Mouse (Mus musculus): ENCODE data around the gene Spink2. TPM values are rescaled to one million over a fixed set of nuclear protein-coding genes. Genes with fewer than 3 reads are reported as not detected.

Spink2 gene
- polyA plus RNA-seq, 1 experiment from 2014 or later, result 0.29 TPM

- Histone ChIP-seq H3K9ac (ENCODE audit: low read depth, low read length) (no peak overlapping the region), H3K4me3 (ENCODE audit: low read depth, low read length) (peak overlapping the region; percentile 18; the same call in 1 of the 2 replicates), H3K4me2 (peak overlapping the region; percentile 50), H3K27ac (ENCODE audit: low read depth, low read length) (no peak overlapping the region), H3K4me1 (replicated peaks; ENCODE audit: control insufficient read depth, insufficient read depth, low read length) (no peaks in the 10 kb centered on the region), H3K27me3 (replicated peaks; ENCODE audit: control insufficient read depth, insufficient read depth, low read length) (no peaks in the 10 kb centered on the region), H3K9me3 (ENCODE audit: control insufficient read depth, low read length) (no peaks in the 10 kb centered on the region), H3K36me3 (ENCODE audit: control insufficient read depth, insufficient read depth, low read length) (no peaks in the 10 kb centered on the region)
- 10% methylated on average over 2 of the region's 2 CpGs for WGBS
- ATAC-seq (replicated peaks; ENCODE audit: low FRiP score) (0 out of 2 replicates have a peak, but pooled peaks have one; percentile 20), DNase-seq (ENCODE audit: low spot score) (no peak)
Observed at GRCm38 (mm10) chr5:77217724-77218123, 6.5 kb upstream of the Spink2 start.

GRCm38 (mm10) chr5:77217211-77217610, 5.9 kb upstream of the Spink2 start:
- ATAC-seq (replicated peaks; ENCODE audit: low FRiP score) (0 out of 2 replicates have a peak, but pooled peaks have one; percentile 45), DNase-seq (ENCODE audit: low spot score) (peak; percentile 63)
- no peak overlapping the region for H3K9ac ChIP-seq (ENCODE audit: low read depth, low read length)
- H3K36me3 ChIP-seq (ENCODE audit: control insufficient read depth, insufficient read depth, low read length), result no peaks in the 10 kb centered on the region
- WGBS, result 10% methylated on average over 9 of the region's 9 CpGs
- H3K4me3 ChIP-seq (ENCODE audit: low read depth, low read length), result peak overlapping the region; percentile 18; the same call in 1 of the 2 replicates
- no peak overlapping the region for H3K27ac ChIP-seq (ENCODE audit: low read depth, low read length)
- no peaks in the 10 kb centered on the region for H3K9me3 ChIP-seq (ENCODE audit: control insufficient read depth, low read length)
- peak overlapping the region; percentile 50 for H3K4me2 ChIP-seq
- H3K27me3 ChIP-seq (replicated peaks; ENCODE audit: control insufficient read depth, insufficient read depth, low read length), result no peaks in the 10 kb centered on the region
- no peaks in the 10 kb centered on the region for H3K4me1 ChIP-seq (replicated peaks; ENCODE audit: control insufficient read depth, insufficient read depth, low read length)

- Histone ChIP-seq H3K27ac (ENCODE audit: low read depth, low read length) (no peak overlapping the region), H3K27me3 (replicated peaks; ENCODE audit: control insufficient read depth, insufficient read depth, low read length) (no peaks in the 10 kb centered on the region), H3K4me3 (ENCODE audit: low read depth, low read length) (no peak overlapping the region), H3K36me3 (ENCODE audit: control insufficient read depth, insufficient read depth, low read length) (no peaks in the 10 kb centered on the region), H3K9ac (ENCODE audit: low read depth, low read length) (no peak overlapping the region), H3K4me1 (replicated peaks; ENCODE audit: control insufficient read depth, insufficient read depth, low read length) (peaks cover 1% of the 10 kb centered on the region), H3K4me2 (no peak overlapping the region), H3K9me3 (ENCODE audit: control insufficient read depth, low read length) (no peaks in the 10 kb centered on the region)
- DNase-seq (ENCODE audit: low spot score) (no peak), ATAC-seq (replicated peaks; ENCODE audit: low FRiP score) (no peak)
- 83% methylated on average over 11 of the region's 11 CpGs for WGBS
Observed at GRCm38 (mm10) chr5:77206134-77206533, 5.1 kb downstream of the Spink2 start.

GRCm38 (mm10) chr5:77202238-77202637, 9.0 kb downstream of the Spink2 start:
- Histone ChIP-seq H3K4me2 (no peak overlapping the region), H3K4me3 (ENCODE audit: low read depth, low read length) (no peak overlapping the region), H3K27ac (ENCODE audit: low read depth, low read length) (no peak overlapping the region), H3K4me1 (replicated peaks; ENCODE audit: control insufficient read depth, insufficient read depth, low read length) (no peaks in the 10 kb centered on the region), H3K27me3 (replicated peaks; ENCODE audit: control insufficient read depth, insufficient read depth, low read length) (no peaks in the 10 kb centered on the region), H3K9me3 (ENCODE audit: control insufficient read depth, low read length) (no peaks in the 10 kb centered on the region), H3K36me3 (ENCODE audit: control insufficient read depth, insufficient read depth, low read length) (no peaks in the 10 kb centered on the region), H3K9ac (ENCODE audit: low read depth, low read length) (no peak overlapping the region)
- no peak for ATAC-seq (replicated peaks; ENCODE audit: low FRiP score)
- DNase-seq (ENCODE audit: low spot score), result no peak

GRCm38 (mm10) chr5:77200695-77201094, 10.6 kb downstream of the Spink2 start:
- DNase-seq (ENCODE audit: low spot score) (no peak), ATAC-seq (replicated peaks; ENCODE audit: low FRiP score) (no peak)
- H3K4me3 ChIP-seq (ENCODE audit: low read depth, low read length), result no peak overlapping the region
- 39% methylated on average over 4 of the region's 4 CpGs for WGBS
- no peaks in the 10 kb centered on the region for H3K9me3 ChIP-seq (ENCODE audit: control insufficient read depth, low read length)
- no peak overlapping the region for H3K9ac ChIP-seq (ENCODE audit: low read depth, low read length)
- no peaks in the 10 kb centered on the region for H3K27me3 ChIP-seq (replicated peaks; ENCODE audit: control insufficient read depth, insufficient read depth, low read length)
- no peaks in the 10 kb centered on the region for H3K4me1 ChIP-seq (replicated peaks; ENCODE audit: control insufficient read depth, insufficient read depth, low read length)
- no peak overlapping the region for H3K4me2 ChIP-seq
- H3K27ac ChIP-seq (ENCODE audit: low read depth, low read length), result no peak overlapping the region
- no peaks in the 10 kb centered on the region for H3K36me3 ChIP-seq (ENCODE audit: control insufficient read depth, insufficient read depth, low read length)

GRCm38 (mm10) chr5:77193951-77194350, 17.3 kb downstream of the Spink2 start:
- ATAC-seq (replicated peaks; ENCODE audit: low FRiP score) (no peak), DNase-seq (ENCODE audit: low spot score) (peak; percentile 46)
- H3K9me3 ChIP-seq (ENCODE audit: control insufficient read depth, low read length), result no peaks in the 10 kb centered on the region
- 40% methylated on average over 3 of the region's 3 CpGs for WGBS
- no peak overlapping the region for H3K9ac ChIP-seq (ENCODE audit: low read depth, low read length)
- no peak overlapping the region for H3K27ac ChIP-seq (ENCODE audit: low read depth, low read length)
- H3K27me3 ChIP-seq (replicated peaks; ENCODE audit: control insufficient read depth, insufficient read depth, low read length), result no peaks in the 10 kb centered on the region
- no peak overlapping the region for H3K4me3 ChIP-seq (ENCODE audit: low read depth, low read length)
- H3K36me3 ChIP-seq (ENCODE audit: control insufficient read depth, insufficient read depth, low read length), result no peaks in the 10 kb centered on the region
- no peak overlapping the region for H3K4me2 ChIP-seq
- H3K4me1 ChIP-seq (replicated peaks; ENCODE audit: control insufficient read depth, insufficient read depth, low read length), result no peaks in the 10 kb centered on the region

GRCm38 (mm10) chr5:77193266-77193665, 18.0 kb downstream of the Spink2 start:
- DNase-seq (ENCODE audit: low spot score), result no peak
- WGBS, result 47% methylated on average over 4 of the region's 4 CpGs
- no peak for ATAC-seq (replicated peaks; ENCODE audit: low FRiP score)
- Histone ChIP-seq H3K4me3 (ENCODE audit: low read depth, low read length) (no peak overlapping the region), H3K27ac (ENCODE audit: low read depth, low read length) (no peak overlapping the region), H3K27me3 (replicated peaks; ENCODE audit: control insufficient read depth, insufficient read depth, low read length) (no peaks in the 10 kb centered on the region), H3K9ac (ENCODE audit: low read depth, low read length) (no peak overlapping the region), H3K4me2 (no peak overlapping the region), H3K9me3 (ENCODE audit: control insufficient read depth, low read length) (no peaks in the 10 kb centered on the region), H3K36me3 (ENCODE audit: control insufficient read depth, insufficient read depth, low read length) (no peaks in the 10 kb centered on the region), H3K4me1 (replicated peaks; ENCODE audit: control insufficient read depth, insufficient read depth, low read length) (no peaks in the 10 kb centered on the region)

GRCm38 (mm10) chr5:77191631-77192030, 19.6 kb downstream of the Spink2 start:
- ATAC-seq (replicated peaks; ENCODE audit: low FRiP score) (no peak), DNase-seq (ENCODE audit: low spot score) (no peak)
- no peaks in the 10 kb centered on the region for H3K36me3 ChIP-seq (ENCODE audit: control insufficient read depth, insufficient read depth, low read length)
- no peak overlapping the region for H3K27ac ChIP-seq (ENCODE audit: low read depth, low read length)
- 59% methylated on average over 1 of the region's 1 CpGs for WGBS
- H3K4me1 ChIP-seq (replicated peaks; ENCODE audit: control insufficient read depth, insufficient read depth, low read length), result no peaks in the 10 kb centered on the region
- H3K27me3 ChIP-seq (replicated peaks; ENCODE audit: control insufficient read depth, insufficient read depth, low read length), result no peaks in the 10 kb centered on the region
- H3K9me3 ChIP-seq (ENCODE audit: control insufficient read depth, low read length), result no peaks in the 10 kb centered on the region
- H3K9ac ChIP-seq (ENCODE audit: low read depth, low read length), result no peak overlapping the region
- no peak overlapping the region for H3K4me2 ChIP-seq
- no peak overlapping the region for H3K4me3 ChIP-seq (ENCODE audit: low read depth, low read length)

GRCm38 (mm10) chr5:77191106-77191505, 20.2 kb downstream of the Spink2 start:
- H3K9ac ChIP-seq (ENCODE audit: low read depth, low read length), result no peak overlapping the region
- H3K4me3 ChIP-seq (ENCODE audit: low read depth, low read length), result no peak overlapping the region
- no peak overlapping the region for H3K4me2 ChIP-seq
- H3K27ac ChIP-seq (ENCODE audit: low read depth, low read length), result no peak overlapping the region
- DNase-seq (ENCODE audit: low spot score), result no peak
- ATAC-seq (replicated peaks; ENCODE audit: low FRiP score), result no peak
- no peaks in the 10 kb centered on the region for H3K27me3 ChIP-seq (replicated peaks; ENCODE audit: control insufficient read depth, insufficient read depth, low read length)
- WGBS, result 70% methylated on average over 4 of the region's 4 CpGs
- no peaks in the 10 kb centered on the region for H3K4me1 ChIP-seq (replicated peaks; ENCODE audit: control insufficient read depth, insufficient read depth, low read length)
- H3K9me3 ChIP-seq (ENCODE audit: control insufficient read depth, low read length), result no peaks in the 10 kb centered on the region
- no peaks in the 10 kb centered on the region for H3K36me3 ChIP-seq (ENCODE audit: control insufficient read depth, insufficient read depth, low read length)
